Comparison of ENCODE assay signal across 22 mouse cellular contexts in the genomic region with DNA sequence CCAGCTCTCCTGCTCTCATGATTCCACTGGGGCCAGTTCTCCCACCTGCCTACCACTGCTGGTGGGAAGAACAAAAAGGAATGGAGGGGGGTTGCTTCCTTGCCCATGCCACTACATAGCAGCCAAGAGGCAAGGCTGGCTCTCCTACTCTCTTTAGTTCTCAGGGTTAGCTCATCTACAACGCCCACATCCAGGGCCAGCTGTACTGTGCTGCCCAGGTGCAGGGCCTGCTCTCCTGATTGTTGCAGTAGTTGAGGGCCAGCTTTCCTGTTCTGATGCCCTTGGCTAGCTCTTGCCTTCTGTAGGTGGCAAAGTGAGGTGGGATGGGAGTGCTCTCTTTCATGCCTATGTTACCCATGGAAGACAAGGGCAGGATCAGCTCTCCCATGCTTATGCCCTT. TPM values are rescaled to one million over a fixed set of nuclear protein-coding genes. Genes with fewer than 3 reads are reported as not detected.
DNase-seq lines count a peak whose midpoint lies in the region; ATAC-seq and TF ChIP-seq lines count a peak whose summit lies in the region.
"Had no signal": no experiment of that assay in that cellular context is flagged by ENCODE, and none has a peak within 500 bp of the region (broad histone marks: within the 10 kb centered on the region; RNA-seq: fewer than 3 reads in every experiment).

No protein-coding gene starts in this region.

- no peak overlapping the region for H3K4me3 ChIP-seq in intestine, postnatal 0 days (ENCODE audit: low read depth, low read length)
- no peak overlapping the region for H3K4me3 ChIP-seq in intestine, embryonic 16.5 days (ENCODE audit: low read length)
- no peak overlapping the region for H3K4me3 ChIP-seq in midbrain, embryonic 15.5 days
- H3K4me3 ChIP-seq in midbrain, embryonic 14.5 days (replicated peaks; ENCODE audit: low read depth, low read length): no peak overlapping the region
- H3K4me3 ChIP-seq in liver, embryonic 16.5 days (ENCODE audit: low read depth, low read length): no peak overlapping the region
- H3K4me3 ChIP-seq: embryonic facial prominence, embryonic 12.5 days; heart, adult 2 months; heart, embryonic 13.5 days; limb, embryonic 15.5 days; lung, embryonic 15.5 days; neural tube, embryonic 12.5 days had no signal

- 92% methylated on average over 1 of the region's 1 CpGs for WGBS in intestine, postnatal 0 days
- 91% methylated on average over 1 of the region's 1 CpGs for WGBS in intestine, embryonic 16.5 days
- WGBS in midbrain, embryonic 15.5 days: 96% methylated on average over 1 of the region's 1 CpGs
- 94% methylated on average over 1 of the region's 1 CpGs for WGBS in midbrain, embryonic 14.5 days
- WGBS in liver, embryonic 16.5 days (ENCODE audit: insufficient replicate concordance): 76% methylated on average over 1 of the region's 1 CpGs

- no peaks in the 10 kb centered on the region for H3K36me3 ChIP-seq in intestine, postnatal 0 days (ENCODE audit: control insufficient read depth, insufficient read depth)
- no peaks in the 10 kb centered on the region for H3K36me3 ChIP-seq in intestine, embryonic 16.5 days (ENCODE audit: control insufficient read depth, insufficient read depth, low read length)
- no peaks in the 10 kb centered on the region for H3K36me3 ChIP-seq in midbrain, embryonic 15.5 days (replicated peaks)
- H3K36me3 ChIP-seq in midbrain, embryonic 14.5 days (ENCODE audit: control insufficient read depth, insufficient read depth, low read length): no peaks in the 10 kb centered on the region
- H3K36me3 ChIP-seq in liver, embryonic 16.5 days (ENCODE audit: control insufficient read depth, insufficient read depth): no peaks in the 10 kb centered on the region
- H3K36me3 ChIP-seq: embryonic facial prominence, embryonic 12.5 days; limb, embryonic 15.5 days had no signal

- no peaks in the 10 kb centered on the region for H3K27me3 ChIP-seq in intestine, postnatal 0 days (replicated peaks; ENCODE audit: control insufficient read depth, insufficient read depth, low read length)
- H3K27me3 ChIP-seq in intestine, embryonic 16.5 days (replicated peaks; ENCODE audit: control insufficient read depth, insufficient read depth, low read length): no peaks in the 10 kb centered on the region
- H3K27me3 ChIP-seq in midbrain, embryonic 15.5 days (replicated peaks): no peaks in the 10 kb centered on the region
- H3K27me3 ChIP-seq in midbrain, embryonic 14.5 days (ENCODE audit: control insufficient read depth, insufficient read depth, low read length): no peaks in the 10 kb centered on the region
- H3K27me3 ChIP-seq in liver, embryonic 16.5 days (ENCODE audit: control insufficient read depth, insufficient read depth, low read depth, low read length): no peaks in the 10 kb centered on the region
- H3K27me3 ChIP-seq: embryonic facial prominence, embryonic 12.5 days; heart, embryonic 13.5 days; limb, embryonic 15.5 days; lung, embryonic 15.5 days; neural tube, embryonic 12.5 days had no signal

- no peak for TF ChIP-seq CTCF in intestine, postnatal 0 days (IDR thresholded peaks at IDR 0.05; ENCODE audit: low read depth)

- no peaks in the 10 kb centered on the region for H3K9me3 ChIP-seq in intestine, postnatal 0 days (ENCODE audit: control insufficient read depth)
- H3K9me3 ChIP-seq in intestine, embryonic 16.5 days (ENCODE audit: control insufficient read depth, low read length): no peaks in the 10 kb centered on the region
- no peaks in the 10 kb centered on the region for H3K9me3 ChIP-seq in midbrain, embryonic 15.5 days
- H3K9me3 ChIP-seq in midbrain, embryonic 14.5 days (ENCODE audit: control insufficient read depth, low read length): no peaks in the 10 kb centered on the region
- H3K9me3 ChIP-seq in liver, embryonic 16.5 days (replicated peaks; ENCODE audit: control insufficient read depth, low read length): no peaks in the 10 kb centered on the region
- H3K9me3 ChIP-seq: embryonic facial prominence, embryonic 12.5 days; heart, embryonic 13.5 days; limb, embryonic 15.5 days; lung, embryonic 15.5 days; neural tube, embryonic 12.5 days had no signal

- H3K9ac ChIP-seq in intestine, postnatal 0 days (ENCODE audit: low read depth, low read length): no peak overlapping the region
- no peak overlapping the region for H3K9ac ChIP-seq in intestine, embryonic 16.5 days (ENCODE audit: low read depth, low read length)
- no peak overlapping the region for H3K9ac ChIP-seq in midbrain, embryonic 15.5 days
- no peak overlapping the region for H3K9ac ChIP-seq in midbrain, embryonic 14.5 days (replicated peaks; ENCODE audit: low read length)
- no peak overlapping the region for H3K9ac ChIP-seq in liver, embryonic 16.5 days (ENCODE audit: low read depth, low read length)
- H3K9ac ChIP-seq: embryonic facial prominence, embryonic 12.5 days; heart, embryonic 13.5 days; limb, embryonic 15.5 days; lung, embryonic 15.5 days; neural tube, embryonic 12.5 days had no signal

- no peaks in the 10 kb centered on the region for H3K4me1 ChIP-seq in intestine, postnatal 0 days (replicated peaks; ENCODE audit: control insufficient read depth, insufficient read depth, low read length)
- peaks cover 4% of the 10 kb centered on the region; the same call in 1 of the 2 replicates for H3K4me1 ChIP-seq in intestine, embryonic 16.5 days (ENCODE audit: control insufficient read depth, insufficient read depth, low read length)
- no peaks in the 10 kb centered on the region for H3K4me1 ChIP-seq in midbrain, embryonic 15.5 days
- H3K4me1 ChIP-seq in midbrain, embryonic 14.5 days (ENCODE audit: control insufficient read depth, insufficient read depth, low read length): no peaks in the 10 kb centered on the region
- no peaks in the 10 kb centered on the region; the same call in 1 of the 2 replicates for H3K4me1 ChIP-seq in liver, embryonic 16.5 days (ENCODE audit: control insufficient read depth, low read depth, low read length)
- H3K4me1 ChIP-seq: embryonic facial prominence, embryonic 12.5 days; limb, embryonic 15.5 days; neural tube, embryonic 12.5 days had no signal

- no peak overlapping the region for H3K4me2 ChIP-seq in intestine, postnatal 0 days (replicated peaks; ENCODE audit: low read depth)
- H3K4me2 ChIP-seq in intestine, embryonic 16.5 days (ENCODE audit: low read depth, low read length): no peak overlapping the region
- no peak overlapping the region for H3K4me2 ChIP-seq in midbrain, embryonic 15.5 days
- no peak overlapping the region for H3K4me2 ChIP-seq in midbrain, embryonic 14.5 days (ENCODE audit: low read length)
- H3K4me2 ChIP-seq in liver, embryonic 16.5 days (ENCODE audit: low read depth, low read length): no peak overlapping the region
- H3K4me2 ChIP-seq: embryonic facial prominence, embryonic 12.5 days; heart, embryonic 13.5 days; limb, embryonic 15.5 days; lung, embryonic 15.5 days; neural tube, embryonic 12.5 days had no signal

- DNase-seq in frontal cortex, postnatal 14 days (ENCODE audit: low spot score in 2 of 2): no peak
- DNase-seq in midbrain, embryonic 14.5 days: no peak
- no peak for DNase-seq in right cerebral cortex, postnatal 4 days
- DNase-seq: adrenal gland, postnatal 14 days; cerebellum, adult 2 months; cerebellum, postnatal 25 days; gastrocnemius, postnatal 14 days; heart, adult 2 months; layer of hippocampus, adult 9-11 months; lung, postnatal 36 days; retina, postnatal 1 day; right cerebral cortex, postnatal 25 days had no signal

- 0 out of 2 replicates have a peak, but pooled peaks have one; percentile 34 for ATAC-seq in frontal cortex, adult (ENCODE audit: low TSS enrichment)
- ATAC-seq in intestine, postnatal 0 days: no peak
- ATAC-seq in intestine, embryonic 16.5 days: no peak
- ATAC-seq in midbrain, embryonic 15.5 days (replicated peaks): 0 out of 2 replicates have a peak, but pooled peaks have one; percentile 44
- no peak for ATAC-seq in midbrain, embryonic 14.5 days (ENCODE audit: low FRiP score, low TSS enrichment)
- peak; percentile 11; the same call in 1 of the 2 replicates for ATAC-seq in liver, embryonic 16.5 days (ENCODE audit: low read depth)

- H3K27ac ChIP-seq in intestine, postnatal 0 days (ENCODE audit: low read depth, low read length): 0 out of 2 replicates have a peak overlapping the region, but pooled peaks have one; percentile 2
- H3K27ac ChIP-seq in intestine, embryonic 16.5 days (ENCODE audit: low read length): no peak overlapping the region
- no peak overlapping the region for H3K27ac ChIP-seq in midbrain, embryonic 15.5 days
- no peak overlapping the region for H3K27ac ChIP-seq in midbrain, embryonic 14.5 days (replicated peaks; ENCODE audit: low read depth, low read length)
- H3K27ac ChIP-seq in liver, embryonic 16.5 days (ENCODE audit: low read length): no peak overlapping the region
- H3K27ac ChIP-seq: embryonic facial prominence, embryonic 12.5 days; heart, adult 2 months; heart, embryonic 13.5 days; limb, embryonic 15.5 days; lung, embryonic 15.5 days; neural tube, embryonic 12.5 days had no signal

RNA-seq across cellular contexts. Expression of gene Vps54, which starts 8.9 kb away (rescaled TPM):
- 18.2 and 19.8 TPM in 2 replicates for polyA plus RNA-seq in intestine, postnatal 0 days (2015; fragmentation: Nextera tagmentation; extraction: Ambion mirVana)
- 8.6 and 9.6 TPM in 2 replicates for polyA plus RNA-seq in intestine, embryonic 16.5 days (2015; fragmentation: Nextera tagmentation; extraction: Ambion mirVana)
- 9.8 and 10.3 TPM in 2 replicates for polyA plus RNA-seq in midbrain, embryonic 15.5 days (2015; fragmentation: Nextera tagmentation; extraction: Ambion mirVana)
- polyA plus RNA-seq in midbrain, embryonic 14.5 days (2014; fragmentation: Nextera tagmentation; extraction: Ambion mirVana): 13.7 and 14.0 TPM in 2 replicates
- 2.9 and 3.0 TPM in 2 replicates for polyA plus RNA-seq in liver, embryonic 16.5 days (2015; fragmentation: Nextera tagmentation; extraction: Ambion mirVana)

Comparison
In these comparisons a context has a peak if more than half of its experiments do, and no peak if none do; other contexts are left out.
1. ATAC-seq: peak in frontal cortex, adult (single experiment), midbrain, embryonic 15.5 days (single experiment) and liver, embryonic 16.5 days (single experiment); none in intestine, postnatal 0 days (single experiment), intestine, embryonic 16.5 days (single experiment) and midbrain, embryonic 14.5 days (single experiment).